Mouse (Mus musculus): Measurements from ENCODE around the gene Naa20.

The Naa20 gene

DNA sequence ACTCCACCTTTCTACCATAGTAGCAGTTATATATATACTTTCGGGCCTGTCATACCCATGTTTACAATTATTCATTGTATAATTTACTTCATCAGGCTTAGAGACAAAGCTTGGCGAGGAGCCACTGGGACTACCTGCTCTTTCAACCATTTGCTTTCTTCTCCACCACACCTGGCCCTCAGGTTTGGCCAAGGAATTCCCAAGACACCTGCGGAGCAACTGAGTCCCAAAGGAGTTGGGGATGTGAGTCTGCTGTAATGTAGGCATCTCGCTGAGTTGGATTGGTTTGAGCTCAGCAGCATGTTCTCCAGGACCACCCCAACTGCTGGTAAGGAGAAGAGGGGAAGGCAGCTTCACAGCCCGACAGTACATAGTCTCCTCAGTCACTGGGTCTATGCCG is at the start of gene Naa20:
Gene Naa20 (plus strand): TSS at position 239 of the 400 bp plus-strand sequence.
- no peak for DNase-seq (ENCODE audit: low read depth)

DNA sequence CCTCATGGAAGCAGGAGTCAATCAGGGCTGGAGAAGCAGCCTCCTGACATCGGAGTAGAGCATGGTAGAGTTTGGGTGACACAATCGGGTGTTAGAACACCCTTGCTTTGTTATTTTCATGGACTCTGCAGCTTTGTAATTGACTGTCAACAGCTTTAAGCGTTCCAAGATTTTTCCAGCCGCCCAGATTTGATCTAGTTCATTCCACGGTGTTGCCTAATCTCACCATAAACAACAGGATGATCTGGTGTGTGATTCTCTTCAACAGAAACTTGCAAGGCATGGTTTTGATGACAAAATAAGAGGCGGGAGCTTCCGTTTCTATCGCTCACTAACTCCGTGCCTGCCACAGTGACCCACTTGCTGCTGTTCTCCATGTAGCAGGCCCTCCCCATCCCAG is 46.1 kb upstream of the Naa20 start:
- no peak for DNase-seq (ENCODE audit: low read depth)

DNA sequence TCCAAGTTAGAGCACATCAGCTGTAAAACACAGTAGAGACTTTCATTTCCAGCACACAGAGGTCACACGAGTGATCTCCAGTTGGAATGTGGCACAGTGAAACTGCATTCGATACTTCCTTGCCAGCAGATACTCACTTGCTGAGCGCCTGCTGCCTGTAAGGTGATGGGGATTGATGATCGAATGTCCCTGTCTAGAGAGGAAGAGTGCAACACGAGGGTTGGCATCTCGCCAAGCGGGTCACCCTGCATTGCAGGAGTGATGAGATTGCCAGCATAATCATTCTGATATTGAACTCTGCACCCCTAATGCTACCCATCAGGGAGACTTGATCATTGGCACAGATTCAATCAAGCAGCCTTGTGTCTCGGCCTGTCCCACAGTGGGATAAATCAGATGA is 44.0 kb upstream of the Naa20 start:
- no peak for DNase-seq (ENCODE audit: low read depth)

DNA sequence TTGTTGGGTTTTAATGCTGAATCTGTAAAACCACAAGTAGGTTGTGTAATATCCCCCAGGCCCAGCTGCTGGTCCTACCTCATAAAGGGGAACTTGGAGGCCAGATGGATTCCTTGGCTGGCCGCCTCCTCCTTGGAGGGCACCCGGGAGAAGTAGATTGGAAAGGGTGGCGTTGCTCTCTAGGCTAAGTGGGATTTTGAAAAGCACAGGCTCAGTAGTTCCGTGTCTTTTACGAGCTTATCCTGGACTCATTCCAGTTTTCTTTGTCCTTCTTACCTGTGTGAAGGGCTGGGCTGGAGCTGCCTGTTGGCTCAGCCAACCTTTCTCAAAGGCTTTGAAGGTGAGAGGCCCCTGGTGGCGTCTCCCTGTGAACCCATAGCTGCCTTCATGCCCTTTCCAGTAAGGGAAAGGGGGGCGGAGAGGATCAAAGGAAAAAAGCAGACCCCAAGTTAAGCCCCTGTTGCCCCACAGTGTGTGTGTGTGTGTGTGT is 42.4 kb upstream of the Naa20 start:
- DNase-seq (ENCODE audit: low read depth) = peak; percentile 24

DNA sequence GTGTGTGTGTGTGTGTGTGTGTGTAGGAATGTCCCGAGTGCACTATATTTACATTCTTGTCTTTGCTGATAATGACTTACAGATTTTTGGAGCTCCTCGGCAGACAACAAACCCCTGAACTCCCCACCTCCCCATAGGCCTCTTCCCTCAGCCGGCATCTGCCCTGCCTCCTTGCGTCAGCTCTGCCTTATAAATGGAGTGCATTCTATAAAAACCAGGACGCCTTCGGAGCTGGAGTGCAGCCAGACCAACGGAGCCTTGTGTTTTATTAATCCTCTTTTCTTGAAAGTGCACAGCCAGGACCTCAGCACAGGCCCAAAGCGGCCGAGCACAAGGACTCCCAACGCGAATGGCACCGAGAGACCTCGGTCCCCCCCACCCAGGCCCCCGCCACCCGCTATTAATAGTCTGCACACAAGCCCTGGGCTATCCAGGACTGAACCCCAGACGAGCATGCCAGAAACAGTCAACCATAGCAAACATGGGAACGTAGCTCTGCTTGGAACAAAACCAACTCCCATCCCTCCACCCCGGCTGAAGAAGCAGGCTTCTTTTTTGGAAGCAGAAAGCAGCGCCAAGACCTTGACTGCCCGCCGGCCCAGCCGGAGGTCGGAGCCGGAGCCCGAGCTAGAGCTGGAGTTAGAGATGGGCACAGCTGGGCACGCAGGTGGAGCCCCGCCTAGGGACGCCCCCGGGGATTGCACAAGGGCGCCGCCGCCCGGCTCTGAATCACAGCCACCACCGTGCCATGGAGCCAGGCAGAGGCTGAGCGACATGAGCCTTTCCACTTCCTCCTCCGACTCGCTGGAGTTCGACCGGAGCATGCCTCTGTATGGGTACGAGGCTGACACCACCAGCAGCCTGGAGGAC is 41.7 kb upstream of the Naa20 start:
- DNase-seq (ENCODE audit: low read depth) = no peak

DNA sequence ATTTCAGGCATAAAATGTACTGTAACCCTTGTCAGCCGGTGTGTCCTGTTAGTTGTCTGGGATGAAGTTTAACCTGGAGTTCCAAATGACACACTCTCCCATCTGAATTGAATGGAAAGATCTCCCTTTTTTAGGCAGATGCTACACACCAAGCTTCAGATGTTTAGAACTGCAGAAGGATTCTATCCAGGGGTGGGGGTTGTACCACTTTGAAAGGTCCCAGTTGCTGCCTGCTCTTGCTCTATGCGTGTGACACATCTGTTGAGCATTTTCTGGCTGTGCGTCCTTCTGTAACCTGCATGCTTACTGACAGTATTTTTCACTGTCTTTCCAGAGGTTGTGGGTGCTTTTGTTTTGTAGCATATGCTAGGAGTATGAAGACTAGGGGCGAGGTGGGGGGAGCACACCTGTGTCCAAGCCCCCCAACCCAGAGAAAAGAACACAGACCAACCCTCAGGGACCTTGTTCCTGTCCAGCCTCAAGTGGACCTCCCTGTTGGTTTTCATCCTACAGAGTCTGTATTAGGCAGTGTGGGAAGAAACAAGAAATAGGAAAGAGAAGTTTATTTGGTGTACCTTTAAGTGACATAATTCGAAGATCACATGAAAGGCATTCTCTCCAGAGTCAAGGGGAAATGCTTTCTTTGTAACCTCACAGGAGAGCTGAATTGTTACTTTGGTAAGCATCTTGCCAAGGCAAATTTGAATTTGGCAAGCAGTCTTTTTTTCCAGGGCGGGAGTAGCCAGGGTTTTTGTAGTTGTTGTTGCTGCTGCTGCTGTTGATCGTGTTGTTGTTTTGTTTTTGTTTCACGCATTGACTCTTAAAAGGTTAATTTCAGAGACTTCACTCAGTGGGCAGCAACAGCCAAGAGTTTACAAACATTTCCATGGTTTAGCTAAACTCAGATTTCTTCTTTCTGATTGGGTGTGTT is 40.4 kb upstream of the Naa20 start:
- DNase-seq (ENCODE audit: low read depth) = no peak

DNA sequence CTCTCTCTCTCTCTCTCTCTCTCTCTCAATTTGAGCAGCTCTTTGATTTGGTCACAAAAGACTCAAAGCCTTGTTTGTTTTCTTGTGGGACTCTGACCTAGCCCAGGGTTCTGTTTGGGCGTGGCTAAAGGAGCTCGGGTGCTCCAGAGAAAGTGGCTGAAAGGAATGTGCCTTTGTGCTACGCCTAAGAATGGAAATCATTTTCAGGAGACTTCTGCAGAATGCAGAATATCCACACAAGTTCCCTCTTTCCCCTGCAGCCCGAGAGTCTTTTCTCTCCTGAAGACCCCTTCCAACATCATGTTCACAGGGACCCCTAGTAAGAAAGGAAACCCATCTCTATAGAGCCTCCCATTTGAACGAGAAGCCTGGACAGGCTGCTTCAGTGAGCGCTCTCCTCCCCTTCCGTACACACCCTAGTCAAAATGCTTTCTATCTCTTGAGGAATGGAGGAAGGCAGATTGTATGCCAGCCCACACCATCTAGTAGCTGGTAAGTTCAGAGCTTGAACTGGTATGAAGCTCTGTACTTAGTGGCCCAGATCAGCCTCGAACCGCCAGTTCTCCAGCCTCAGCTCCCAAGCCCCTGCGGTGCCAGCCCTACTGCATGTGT is 39.6 kb upstream of the Naa20 start:
- no peak for DNase-seq (ENCODE audit: low read depth)

DNA sequence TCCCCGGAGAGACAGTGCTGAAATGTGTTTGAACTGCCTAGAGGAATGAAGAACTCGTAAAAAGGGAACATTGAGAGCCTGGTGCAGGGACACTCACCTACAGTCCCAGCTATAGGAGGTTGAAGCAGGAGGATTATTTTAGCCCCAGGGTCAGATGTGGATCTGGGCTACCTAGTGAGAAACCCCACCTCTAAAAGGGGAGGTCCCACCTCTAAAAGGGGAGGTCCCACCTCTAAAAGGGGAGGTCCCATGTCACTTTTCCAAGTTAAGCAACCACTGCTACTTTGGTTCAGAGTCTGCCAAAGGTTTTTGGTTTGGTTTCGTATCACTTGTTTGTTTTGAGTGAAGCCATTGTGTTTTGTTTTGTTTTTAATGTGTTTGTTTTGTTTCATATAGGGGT is 36.6 kb upstream of the Naa20 start:
- no peak for DNase-seq (ENCODE audit: low read depth)

DNA sequence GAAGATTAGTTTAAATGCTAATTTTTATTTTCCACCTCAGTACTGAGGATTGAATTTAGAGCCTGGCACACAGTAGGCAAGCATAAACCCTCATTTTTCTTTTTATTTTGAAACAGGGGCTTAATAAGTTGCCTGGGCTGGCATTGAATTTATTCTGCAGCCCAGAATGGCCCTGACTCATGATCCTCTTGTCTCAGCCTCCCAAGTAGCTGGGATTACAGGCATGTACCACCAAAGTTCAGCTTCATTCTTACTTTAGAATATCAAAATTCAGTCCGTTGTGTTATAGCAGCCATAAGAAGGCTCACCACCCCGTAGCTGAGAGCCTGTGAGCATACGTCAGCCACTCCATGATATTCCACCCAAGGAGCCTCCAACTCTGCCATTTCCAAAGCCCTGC is 35.7 kb upstream of the Naa20 start:
- peak; percentile 69 for DNase-seq (ENCODE audit: low read depth)

DNA sequence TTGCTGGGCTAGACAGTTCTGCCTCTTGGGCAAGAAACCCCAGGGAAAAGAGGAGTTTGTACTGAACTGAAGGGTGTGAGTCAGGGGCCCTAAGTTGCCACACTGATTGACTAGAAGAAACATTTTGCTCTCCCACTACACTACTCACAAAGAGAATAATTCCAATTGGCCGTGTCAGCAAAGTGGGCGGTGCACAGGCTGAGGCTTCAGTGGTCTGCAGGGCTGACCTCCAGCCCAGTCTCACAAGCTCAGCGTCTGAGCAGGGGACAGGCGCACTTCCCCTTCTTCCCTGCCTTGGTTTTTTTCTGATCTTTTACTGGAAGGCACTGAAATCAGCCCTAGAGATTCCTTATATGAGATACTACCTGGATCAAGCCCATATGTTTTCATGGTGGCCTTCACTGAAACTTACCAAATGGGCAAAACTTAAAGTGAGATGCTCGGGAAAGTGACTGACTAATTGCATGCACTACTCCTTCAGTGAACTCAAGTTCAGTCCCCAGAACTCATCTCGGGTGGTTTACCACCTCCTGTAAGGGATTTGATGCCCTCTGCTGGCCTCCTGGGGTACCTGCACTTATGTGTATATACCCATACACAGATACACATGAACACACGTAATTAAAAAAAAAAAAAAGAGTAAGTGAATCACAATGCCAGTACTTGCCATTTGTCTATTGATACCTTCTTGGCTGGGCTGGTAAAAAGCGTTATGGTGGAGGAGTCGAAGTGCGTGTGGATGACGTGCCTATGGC is 35.0 kb upstream of the Naa20 start:
- DNase-seq (ENCODE audit: low read depth) = no peak

DNA sequence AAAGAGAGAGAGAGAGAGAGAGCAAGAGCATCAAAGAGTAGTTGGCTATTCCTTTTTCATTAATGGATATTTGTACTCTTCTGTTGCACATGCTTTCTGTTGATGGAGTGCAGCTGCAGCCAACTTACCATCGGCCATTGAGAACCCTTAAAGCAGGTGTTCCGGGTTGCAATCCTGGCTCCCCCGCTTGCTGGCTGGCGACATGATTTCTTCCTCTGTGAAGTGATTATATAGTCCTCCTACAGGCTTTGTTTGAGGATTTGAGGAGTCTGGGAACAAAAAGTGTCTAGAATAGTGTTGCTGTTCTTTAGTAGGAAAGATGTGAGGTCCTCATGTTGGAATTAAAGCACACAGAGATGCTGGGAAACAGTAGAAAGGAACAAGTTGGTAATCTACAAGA is 30.6 kb upstream of the Naa20 start:
- no peak for DNase-seq (ENCODE audit: low read depth)

DNA sequence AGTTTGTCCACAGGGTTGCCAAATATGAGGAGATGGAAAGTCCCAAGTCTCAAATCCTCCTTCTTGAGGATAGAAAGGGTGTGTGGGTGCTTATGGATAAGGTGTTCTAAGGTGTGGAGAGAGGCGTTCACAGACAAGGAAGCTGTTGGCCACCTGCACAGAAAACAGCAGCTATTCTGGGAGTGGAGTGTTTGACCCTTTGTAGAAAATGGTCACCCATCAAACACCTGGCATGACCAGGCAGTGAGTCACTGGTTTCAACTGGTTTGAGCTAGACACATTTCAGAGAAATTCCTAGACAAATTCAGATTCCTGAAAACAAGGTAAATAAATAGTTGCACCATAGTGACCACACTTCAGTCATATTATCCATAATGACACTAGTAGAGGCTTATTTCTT is 29.8 kb upstream of the Naa20 start:
- DNase-seq (ENCODE audit: low read depth) = no peak

DNA sequence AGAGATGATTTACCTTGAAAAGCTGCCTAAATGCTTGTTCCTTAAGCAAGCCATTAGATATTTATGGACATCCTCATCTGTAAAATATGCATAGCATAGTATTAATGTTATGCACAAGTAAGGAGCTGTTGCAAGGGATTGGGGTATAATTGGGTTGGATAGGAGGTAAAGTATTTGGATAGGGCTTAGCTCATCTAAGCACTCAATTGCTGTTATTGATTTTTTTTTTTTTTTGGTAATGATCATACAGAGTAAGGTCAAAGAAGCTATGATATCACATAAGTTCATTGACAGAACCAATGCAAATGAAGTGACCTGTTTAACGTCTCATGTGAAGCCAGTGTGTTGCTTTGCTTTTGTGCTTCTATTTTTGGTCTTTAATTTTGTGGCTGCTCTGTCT is 27.9 kb upstream of the Naa20 start:
- DNase-seq (ENCODE audit: low read depth) = no peak

DNA sequence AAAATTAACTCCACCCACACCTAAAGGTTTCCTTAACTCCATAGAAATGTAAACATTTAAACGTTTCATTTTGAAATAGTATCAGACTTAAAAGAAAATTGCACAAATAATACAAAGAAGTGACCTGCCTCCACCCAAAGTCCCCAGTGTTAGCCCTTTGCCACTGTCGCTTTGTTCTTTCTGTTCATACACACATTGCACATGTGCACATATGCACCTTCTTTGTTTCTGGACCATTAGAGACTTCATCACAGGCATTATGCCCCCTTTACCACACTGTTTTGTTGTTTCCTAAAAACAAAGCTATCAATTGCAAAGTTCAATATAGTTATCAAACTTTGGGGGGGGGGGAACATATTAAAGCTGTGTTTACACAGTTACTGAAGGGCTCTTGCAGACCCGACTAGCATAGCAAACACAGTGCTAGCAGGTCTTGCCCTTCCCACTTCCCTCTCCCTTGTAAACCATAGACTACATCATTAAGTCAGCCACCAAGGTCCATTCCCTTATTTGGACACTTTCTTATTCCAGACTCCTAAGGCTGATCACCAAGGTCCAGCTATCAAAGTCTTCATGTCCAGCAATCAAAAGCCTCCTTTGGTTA is 26.9 kb upstream of the Naa20 start:
- no peak for DNase-seq (ENCODE audit: low read depth)

DNA sequence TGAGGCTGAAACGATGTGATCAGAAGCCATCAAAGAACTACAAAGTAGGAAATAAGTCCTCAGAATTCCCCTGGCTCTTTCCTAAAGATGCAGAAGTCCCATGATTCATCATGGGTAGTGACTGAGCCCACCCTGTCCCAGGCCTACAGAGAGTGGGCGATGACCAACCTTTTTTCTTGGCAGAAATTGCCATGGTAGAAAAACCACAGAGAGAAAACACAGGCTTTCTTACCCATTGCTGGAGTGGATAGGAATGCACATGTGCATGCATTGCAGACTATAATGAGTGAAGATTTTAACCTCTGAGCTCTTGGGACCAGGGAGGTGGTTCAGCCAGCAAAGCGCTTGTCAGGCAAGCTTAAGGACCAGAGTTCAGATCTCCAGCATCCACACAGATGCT is 24.7 kb upstream of the Naa20 start:
- DNase-seq (ENCODE audit: low read depth) = no peak

DNA sequence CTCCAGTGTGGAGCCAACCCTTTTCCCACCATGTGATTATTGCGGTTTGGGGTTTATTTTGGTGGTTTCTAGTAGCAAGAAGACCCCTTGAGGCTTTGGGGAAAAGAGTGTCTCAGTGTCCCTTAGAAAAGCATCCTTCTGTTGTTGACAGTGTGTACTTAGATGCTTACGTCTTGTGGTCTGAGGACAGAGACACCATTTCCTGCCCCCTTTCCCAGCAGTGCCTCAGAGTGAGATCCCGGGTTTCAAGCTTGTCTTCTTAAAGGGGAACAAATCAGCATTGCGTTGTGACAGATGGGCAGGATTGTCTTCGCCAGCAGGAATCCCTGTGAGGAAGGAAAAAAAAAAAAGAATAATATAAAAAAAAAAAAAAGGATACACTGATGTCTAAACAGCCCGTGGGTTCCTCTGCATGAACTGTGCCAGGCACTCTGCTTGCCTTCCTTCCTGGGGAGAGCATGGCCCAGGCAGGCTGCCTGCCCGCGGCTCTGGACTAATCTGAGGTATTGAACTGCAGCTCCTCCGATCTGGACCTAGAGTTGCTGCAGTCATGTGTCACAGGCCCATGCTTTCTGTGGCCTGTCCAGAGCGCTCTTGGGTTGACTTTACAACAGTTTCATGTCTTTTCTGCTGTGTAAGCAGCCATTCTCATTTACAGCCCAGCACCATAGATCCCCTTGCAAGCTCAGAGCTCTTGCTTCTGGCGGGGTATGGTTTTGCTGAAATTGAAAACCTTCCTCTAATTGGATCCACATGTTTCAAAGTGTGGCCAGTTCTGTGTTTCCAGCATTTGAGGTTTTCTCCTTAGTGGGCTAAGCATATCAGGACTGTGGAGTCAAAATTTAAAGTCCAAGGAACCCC is 20.8 kb upstream of the Naa20 start:
- no peak for DNase-seq (ENCODE audit: low read depth)

DNA sequence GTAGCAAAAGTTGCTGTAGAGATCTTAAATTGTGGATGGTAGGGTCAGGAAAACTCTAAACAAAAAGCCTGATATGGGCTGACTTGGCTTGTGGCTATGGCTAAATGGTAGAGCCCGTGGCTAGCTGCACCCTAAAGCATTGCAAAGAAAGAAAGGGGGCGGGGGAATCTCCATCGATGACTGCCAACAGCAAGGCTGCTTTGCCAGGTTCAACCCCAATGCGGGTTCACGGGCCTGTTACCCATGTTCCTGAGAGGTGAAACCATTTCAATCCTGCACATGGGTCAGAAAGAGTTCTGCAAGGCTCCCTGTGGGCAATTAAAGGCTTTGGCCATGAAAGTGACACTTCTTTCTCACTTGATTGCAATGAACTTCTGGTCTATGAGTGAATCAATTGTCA is 20.0 kb upstream of the Naa20 start:
- no peak for DNase-seq (ENCODE audit: low read depth)

DNA sequence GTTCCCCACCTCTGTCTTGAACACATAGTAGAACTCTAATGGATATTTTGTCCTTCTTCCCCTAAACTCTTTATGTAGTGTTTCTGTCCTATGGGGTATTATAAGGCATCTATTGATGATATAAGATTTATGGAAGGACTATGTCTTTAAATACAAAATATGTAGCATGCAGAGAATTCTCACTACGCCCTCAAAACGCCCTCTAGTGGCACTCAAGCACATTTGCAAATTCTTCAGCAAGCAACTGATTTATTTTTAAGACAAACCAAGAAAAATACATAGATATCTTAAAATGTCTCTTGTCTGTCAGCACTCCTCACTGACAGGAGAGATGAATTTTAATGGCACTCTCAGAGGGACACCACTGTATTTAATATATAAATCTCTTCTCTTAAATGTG is 19.5 kb upstream of the Naa20 start:
- DNase-seq (ENCODE audit: low read depth) = peak; percentile 34

DNA sequence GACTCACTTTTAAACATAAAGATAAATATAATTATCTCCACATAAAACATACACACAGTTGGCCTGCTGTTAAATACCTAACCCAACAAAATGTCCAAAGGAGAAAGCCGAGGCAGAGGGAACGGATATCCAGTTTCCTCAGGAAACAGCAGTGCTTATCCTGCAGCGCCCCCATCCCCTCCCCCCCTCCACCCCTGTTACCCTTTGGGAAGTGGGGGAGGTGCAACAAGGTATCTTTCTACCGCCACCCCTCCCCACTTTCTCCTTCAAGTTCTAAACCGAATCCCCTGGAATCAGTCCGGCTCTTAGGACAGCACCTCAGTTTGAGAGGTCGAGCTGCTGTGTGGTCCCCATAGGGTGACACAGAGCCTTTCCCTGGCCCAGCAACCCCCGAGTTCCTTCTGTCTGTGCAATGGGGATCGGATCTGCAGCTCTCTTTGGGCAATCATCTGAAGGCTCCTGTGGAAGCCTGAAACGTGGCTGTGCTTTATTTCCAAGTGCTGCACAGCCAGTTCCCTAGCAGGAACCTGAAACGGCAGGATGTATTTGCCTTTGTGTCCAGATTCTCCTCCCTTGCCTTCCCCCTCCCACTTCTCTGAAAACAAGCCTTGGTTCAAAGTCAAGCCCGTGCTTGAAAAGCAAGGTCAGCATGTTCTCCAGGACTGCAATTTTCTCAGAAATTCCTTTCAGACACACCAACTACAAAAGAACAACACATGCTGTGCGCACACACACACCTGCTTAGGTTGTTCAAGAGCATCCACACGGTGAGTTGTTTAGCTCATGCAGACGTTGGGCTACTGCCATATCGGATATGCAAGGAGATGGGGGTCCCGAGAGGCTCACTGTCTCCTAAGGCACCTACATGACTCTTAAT is 17.6 kb upstream of the Naa20 start:
- DNase-seq (ENCODE audit: low read depth) = peak; percentile 12
